Comparison of ENCODE assay signal across 13 mouse cellular contexts in the genomic region with DNA sequence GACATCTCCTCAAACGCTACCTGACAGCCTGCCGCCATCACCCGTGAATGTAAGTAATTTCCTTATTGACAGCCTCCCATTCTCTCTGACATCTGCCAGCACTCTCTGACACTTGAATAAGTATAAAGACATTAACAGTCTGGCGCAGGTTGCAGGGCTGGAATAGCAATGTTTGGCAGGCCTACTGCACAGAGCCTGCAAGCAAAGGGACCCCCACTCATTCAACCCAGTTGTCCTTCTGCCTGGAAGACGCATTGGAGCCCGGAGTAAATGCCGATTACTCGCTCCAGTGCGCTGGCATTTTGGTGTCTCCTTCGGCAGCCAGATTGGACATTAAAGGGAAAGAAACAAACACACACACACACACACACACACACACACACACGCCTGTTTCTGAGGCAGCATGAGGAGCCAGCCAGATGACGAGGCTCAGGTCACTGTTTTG.
DNase-seq lines count a peak whose midpoint lies in the region; ATAC-seq lines count a peak whose summit lies in the region.
"Had no signal": no experiment of that assay in that cellular context is flagged by ENCODE, and none has a peak within 500 bp of the region (broad histone marks: within the 10 kb centered on the region; RNA-seq: fewer than 3 reads in every experiment).

No protein-coding gene starts in this region.

- H3K36me3 ChIP-seq in hindbrain, embryonic 16.5 days (ENCODE audit: control insufficient read depth, insufficient read depth, low read length): no peaks in the 10 kb centered on the region
- H3K36me3 ChIP-seq: limb, embryonic 15.5 days had no signal

- H3K9ac ChIP-seq in hindbrain, embryonic 16.5 days (ENCODE audit: low read depth, low read length): peak overlapping the region; percentile 31; the same call in 1 of the 2 replicates
- H3K9ac ChIP-seq: limb, embryonic 15.5 days had no signal

- no peaks in the 10 kb centered on the region for H3K9me3 ChIP-seq in hindbrain, embryonic 16.5 days (ENCODE audit: control insufficient read depth, low read length)
- H3K9me3 ChIP-seq: limb, embryonic 15.5 days; megakaryocyte, embryonic 14.5 days had no signal

- H3K4me1 ChIP-seq in hindbrain, embryonic 16.5 days (ENCODE audit: control insufficient read depth, insufficient read depth, low read depth, low read length): peaks cover 12% of the 10 kb centered on the region
- H3K4me1 ChIP-seq: limb, embryonic 15.5 days had no signal

- H3K27me3 ChIP-seq in hindbrain, embryonic 16.5 days (replicated peaks; ENCODE audit: control insufficient read depth, insufficient read depth, low read length): no peaks in the 10 kb centered on the region
- H3K27me3 ChIP-seq: limb, embryonic 15.5 days had no signal

- peak; percentile 93 for ATAC-seq in hindbrain, embryonic 16.5 days
- ATAC-seq in erythroid progenitor cell, adult 5-6 weeks (replicated peaks; ENCODE audit: low FRiP score, poor library complexity, severe bottlenecking): no peak

- 19% methylated on average over 12 of the region's 12 CpGs for WGBS in hindbrain, embryonic 16.5 days

- H3K27ac ChIP-seq in hindbrain, embryonic 16.5 days (ENCODE audit: low read depth, low read length): peak overlapping the region; percentile 56
- H3K27ac ChIP-seq: limb, embryonic 15.5 days had no signal

- H3K4me3 ChIP-seq in hindbrain, embryonic 16.5 days (ENCODE audit: low read length): no peak overlapping the region
- H3K4me3 ChIP-seq: limb, embryonic 15.5 days; megakaryocyte, embryonic 14.5 days had no signal

- peak; percentile 87 to 90 for DNase-seq in cerebellum, postnatal 14 days
- no peak for DNase-seq in cerebellum, adult 8-10 months
- peak; percentile 44 for DNase-seq in right cerebral cortex, postnatal 4 days
- DNase-seq in right cerebral cortex, adult 2 months (ENCODE audit: low spot score in 2 of 2): no peak
- peak; percentile 91 for DNase-seq in retina, postnatal 1 day
- no peak for DNase-seq in heart, adult 9 months (ENCODE audit: low spot score in 2 of 2)
- DNase-seq: B cell, adult 2 months; kidney, adult 8-10 months; thymus, adult 2 months had no signal

- peak overlapping the region; percentile 34 for H3K4me2 ChIP-seq in hindbrain, embryonic 16.5 days (ENCODE audit: low read length)
- H3K4me2 ChIP-seq: limb, embryonic 15.5 days had no signal

Comparison
In these comparisons a context has a peak if more than half of its experiments do, and no peak if none do; other contexts are left out.
1. DNase-seq: peak in cerebellum, postnatal 14 days (2 of 2), right cerebral cortex, postnatal 4 days (single experiment) and retina, postnatal 1 day (single experiment); none in cerebellum, adult 8-10 months (single experiment), right cerebral cortex, adult 2 months (0 of 2) and heart, adult 9 months (0 of 2).